Mouse (Mus musculus): Measurements from ENCODE around the gene Tpbg.

GRCm38 (mm10) chr9:85893681-85894080 lies 51.5 kb downstream of the Tpbg start:
- TF ChIP-seq CTCF (IDR thresholded peaks at IDR 0.05; ENCODE audit: low read depth, low read length) (no peak), POLR2A (IDR thresholded peaks at IDR 0.05; ENCODE audit: borderline replicate concordance, low read depth, low read length) (no peak)

Data from bone marrow macrophage, adult 2 months (primary cell).